Mouse (Mus musculus) midbrain, embryonic 10.5 days (tissue): ENCODE measurements around the gene Dapl1. TPM values are rescaled to one million over a fixed set of nuclear protein-coding genes. Genes with fewer than 3 reads are reported as not detected.
A peak's percentile ranks its signal among the peaks of the same experiment; 100 is the strongest.

Source experiments
- DNase-seq: peaks from one replicate; pipeline ENCODE4 v3.0.0-alpha.2; 2017; ENCODE audit warnings: low spot score
- H3K27ac ChIP-seq: fragments of 300-500 bp; sonication (generic); replicated peaks from 2 replicates; pipeline ENCODE4 v1.5.1; 2016; ENCODE audit warnings: mild to moderate bottlenecking
- H3K27me3 ChIP-seq: fragments of 300-500 bp; sonication (generic); 2 replicates; pipeline ENCODE4 v1.6.1; 2016; ENCODE audit warnings: low read depth, mild to moderate bottlenecking; ENCODE audit not compliant: poor library complexity, severe bottlenecking
- H3K36me3 ChIP-seq: fragments of 300-500 bp; sonication (generic); 2 replicates; pipeline ENCODE4 v1.6.1; 2016; ENCODE audit warnings: mild to moderate bottlenecking, moderate library complexity
- H3K4me1 ChIP-seq: fragments of 300-500 bp; sonication (generic); 2 replicates; pipeline ENCODE4 v1.6.1; 2016
- H3K4me3 ChIP-seq: fragments of 300-500 bp; sonication (generic); 2 replicates; pipeline ENCODE4 v1.5.1; 2016; ENCODE audit warnings: mild to moderate bottlenecking, moderate library complexity
- H3K9me3 ChIP-seq: fragments of 300-500 bp; sonication (generic); replicated peaks from 2 replicates; pipeline ENCODE4 v1.6.1; 2016; ENCODE audit warnings: mild to moderate bottlenecking
- WGBS: fragments of 180-500 bp; shearing (Covaris S2); methylation state at CpG from one replicate; pipeline ENCODE4 v1.1.7; 2016; 5-methylcytosine and 5-hydroxymethylcytosine counted together
- polyA plus RNA-seq: library from polyadenylated mRNA; unstranded; fragments of >200 nt; fragmentation: Nextera tagmentation; extraction: Ambion mirVana; gene quantifications from 2 replicates; pipeline ENCODE4 v1.2.1, GENCODE M21; 2016

Gene Dapl1
- polyA plus RNA-seq, 1 experiment from 2014 or later = 1.8 TPM

DNA sequence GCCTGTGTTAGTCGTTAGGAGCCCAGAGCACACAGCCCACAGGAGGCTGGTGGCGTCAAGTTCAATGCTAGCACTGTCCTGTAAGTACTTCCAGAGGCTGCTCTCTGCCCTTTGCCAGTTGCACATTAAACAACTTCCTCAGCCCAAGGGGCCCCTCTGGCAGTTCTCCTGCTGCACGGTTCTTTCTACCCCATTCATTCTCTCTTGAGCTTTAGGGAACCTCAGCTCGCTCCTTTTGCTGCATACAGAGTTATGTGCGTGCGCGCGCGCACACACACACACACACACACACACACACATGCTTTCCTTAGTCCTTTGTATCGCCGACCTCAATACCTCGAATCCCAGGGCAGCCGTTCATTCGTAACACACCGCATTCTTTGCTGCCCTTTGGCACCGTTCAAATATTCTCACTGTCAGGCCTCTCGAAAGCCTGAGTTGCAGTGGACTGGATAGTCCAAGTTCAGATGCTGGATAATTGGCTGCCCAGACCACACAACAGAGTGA is 45.2 kb downstream of the Dapl1 start:
- H3K4me3 ChIP-seq = no peak overlapping the region
- peaks cover 14% of the 10 kb centered on the region for H3K4me1 ChIP-seq
- H3K9me3 ChIP-seq = no peaks in the 10 kb centered on the region
- H3K27me3 ChIP-seq = no peaks in the 10 kb centered on the region
- 73% methylated on average over 17 of the region's 17 CpGs for WGBS
- H3K36me3 ChIP-seq = no peaks in the 10 kb centered on the region
- H3K27ac ChIP-seq = no peak overlapping the region
- DNase-seq = no peak

DNA sequence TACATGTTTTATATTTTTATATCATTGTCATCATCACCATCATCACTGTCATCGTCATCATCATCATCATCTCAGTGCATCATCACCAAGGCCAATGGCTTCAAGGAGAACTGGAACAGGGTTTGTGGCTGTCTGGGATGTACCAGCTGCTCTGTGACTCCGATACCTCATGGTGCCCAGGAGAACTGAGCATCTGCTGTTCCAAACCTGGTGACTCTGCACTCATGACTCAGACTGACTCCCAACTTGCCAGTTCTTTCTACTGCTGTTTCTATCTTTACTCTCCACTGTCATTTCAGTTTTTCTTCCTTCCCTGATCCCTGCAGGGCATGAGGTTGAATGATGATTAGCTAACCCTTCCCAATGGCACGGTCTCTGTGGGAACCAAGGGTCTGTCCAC is 46.4 kb downstream of the Dapl1 start:
- no peaks in the 10 kb centered on the region for H3K36me3 ChIP-seq
- DNase-seq = no peak
- H3K27ac ChIP-seq = no peak overlapping the region
- H3K27me3 ChIP-seq = no peaks in the 10 kb centered on the region
- 93% methylated on average over 3 of the region's 3 CpGs for WGBS
- H3K9me3 ChIP-seq = no peaks in the 10 kb centered on the region
- H3K4me3 ChIP-seq = no peak overlapping the region
- H3K4me1 ChIP-seq = peaks cover 14% of the 10 kb centered on the region

- DNase-seq = no peak
- WGBS = 89% methylated on average over 3 of the region's 3 CpGs
- H3K36me3 ChIP-seq = no peaks in the 10 kb centered on the region
These were observed 48.5 kb downstream of the Dapl1 start for GRCm38 (mm10) chr2:59532999-59533398.

GRCm38 (mm10) chr2:59533504-59533903 is 49.1 kb downstream of the Dapl1 start:
- DNase-seq = no peak
- Histone ChIP-seq H3K27me3 (no peaks in the 10 kb centered on the region), H3K4me3 (no peak overlapping the region), H3K9me3 (no peaks in the 10 kb centered on the region), H3K36me3 (no peaks in the 10 kb centered on the region), H3K27ac (no peak overlapping the region), H3K4me1 (peaks cover 10% of the 10 kb centered on the region)
- 88% methylated on average over 10 of the region's 10 CpGs for WGBS

More at GRCm38 (mm10) chr2:59532999-59533398, 48.5 kb downstream of the Dapl1 start:
- Histone ChIP-seq H3K9me3 (no peaks in the 10 kb centered on the region), H3K27ac (no peak overlapping the region), H3K4me3 (no peak overlapping the region), H3K27me3 (no peaks in the 10 kb centered on the region), H3K4me1 (peaks cover 10% of the 10 kb centered on the region)

DNA sequence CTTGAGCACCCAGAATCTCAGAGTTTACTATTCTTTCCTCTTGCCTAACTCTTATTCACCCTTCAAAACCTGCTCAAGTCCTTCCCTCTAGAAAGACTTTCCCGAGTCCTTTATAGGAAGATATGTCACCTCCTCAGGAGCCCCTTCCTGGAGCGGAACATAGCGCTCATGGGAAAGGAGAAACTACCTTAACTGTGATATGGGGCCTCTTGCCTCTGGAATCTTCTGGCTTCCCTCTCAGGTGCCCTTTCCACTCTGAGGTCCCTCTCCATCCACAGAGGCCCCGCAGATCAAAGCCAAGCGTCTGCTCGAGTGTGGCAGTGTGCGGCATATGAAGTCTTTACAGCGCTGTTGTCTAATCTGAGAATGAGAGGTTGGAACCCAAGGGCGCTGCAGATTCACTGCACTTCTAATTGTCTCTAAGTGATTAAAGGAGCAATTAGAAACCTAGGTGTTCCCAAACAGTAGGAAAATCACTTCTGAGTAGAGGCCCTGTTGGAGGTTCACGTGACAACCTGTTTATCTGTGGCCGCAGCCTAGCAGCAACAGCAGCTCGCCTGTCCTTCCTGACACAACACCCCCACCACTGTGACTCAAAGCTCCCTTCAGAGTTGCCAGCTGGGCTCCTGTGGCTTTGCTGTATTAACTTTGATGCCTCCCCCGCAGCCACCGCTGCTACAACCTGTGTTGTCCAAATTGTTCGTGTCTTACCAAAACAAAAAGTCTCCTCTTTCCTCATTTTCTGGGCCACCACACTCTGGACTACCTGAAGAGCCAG is 49.7 kb downstream of the Dapl1 start:
- WGBS = 83% methylated on average over 15 of the region's 15 CpGs
- Histone ChIP-seq H3K4me3 (no peak overlapping the region), H3K36me3 (no peaks in the 10 kb centered on the region), H3K27me3 (no peaks in the 10 kb centered on the region), H3K9me3 (no peaks in the 10 kb centered on the region), H3K27ac (no peak overlapping the region), H3K4me1 (peaks cover 10% of the 10 kb centered on the region)
- DNase-seq = no peak

GRCm38 (mm10) chr2:59536958-59537357 is 52.5 kb downstream of the Dapl1 start:
- H3K36me3 ChIP-seq = no peaks in the 10 kb centered on the region
- H3K4me3 ChIP-seq = no peak overlapping the region
- H3K9me3 ChIP-seq = no peaks in the 10 kb centered on the region
- WGBS = 89% methylated on average over 2 of the region's 2 CpGs
- peaks cover 10% of the 10 kb centered on the region for H3K4me1 ChIP-seq
- no peak overlapping the region for H3K27ac ChIP-seq
- no peaks in the 10 kb centered on the region for H3K27me3 ChIP-seq
- no peak for DNase-seq

DNA sequence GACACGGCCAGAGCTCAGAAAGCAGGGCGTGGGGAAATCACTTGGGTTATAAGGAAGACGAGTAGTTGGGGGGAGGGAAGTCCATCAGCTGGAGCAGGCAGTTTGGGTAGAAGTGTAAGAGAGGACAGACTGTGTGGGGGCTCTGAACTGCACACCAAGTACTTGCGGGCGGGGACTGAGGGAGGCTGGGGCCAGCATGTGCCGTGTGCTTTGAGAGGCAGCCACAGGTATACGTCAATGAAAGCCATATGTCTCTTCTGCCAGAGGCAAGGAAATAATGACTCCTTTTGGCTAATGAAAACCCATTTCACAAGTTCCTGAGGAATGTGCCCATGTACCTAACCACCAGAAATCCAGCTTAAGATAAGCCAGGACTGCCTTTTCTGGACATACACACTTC is 53.6 kb downstream of the Dapl1 start:
- no peak for DNase-seq
- Histone ChIP-seq H3K27me3 (no peaks in the 10 kb centered on the region), H3K4me3 (no peak overlapping the region), H3K27ac (no peak overlapping the region), H3K4me1 (peaks cover 10% of the 10 kb centered on the region), H3K36me3 (no peaks in the 10 kb centered on the region), H3K9me3 (no peaks in the 10 kb centered on the region)
- 79% methylated on average over 7 of the region's 7 CpGs for WGBS

DNA sequence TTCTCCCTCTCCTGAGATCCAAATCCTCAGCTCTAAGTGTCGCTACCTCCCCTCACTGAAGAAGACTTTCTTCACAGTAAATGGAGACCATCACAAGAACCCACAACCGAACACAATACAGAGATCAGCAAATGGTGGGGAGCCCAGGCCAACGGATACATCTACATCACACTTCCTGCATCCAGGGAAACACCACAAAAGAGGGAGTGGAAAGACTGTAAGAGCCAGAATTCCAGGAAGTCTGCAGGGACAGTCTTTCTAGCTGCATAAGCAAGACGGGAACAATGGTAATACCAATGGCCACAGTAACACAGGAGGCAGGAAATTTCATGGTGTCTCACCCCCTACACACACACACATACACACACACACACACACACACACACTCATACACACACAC is 55.3 kb downstream of the Dapl1 start:
- DNase-seq = no peak
- Histone ChIP-seq H3K27me3 (no peaks in the 10 kb centered on the region), H3K4me3 (no peak overlapping the region), H3K36me3 (no peaks in the 10 kb centered on the region), H3K9me3 (no peaks in the 10 kb centered on the region), H3K27ac (no peak overlapping the region), H3K4me1 (peaks cover 28% of the 10 kb centered on the region)
- 69% methylated on average over 4 of the region's 4 CpGs for WGBS

GRCm38 (mm10) chr2:59541121-59541887 is 56.9 kb downstream of the Dapl1 start:
- H3K27ac ChIP-seq = no peak overlapping the region
- H3K4me3 ChIP-seq = no peak overlapping the region
- no peaks in the 10 kb centered on the region for H3K36me3 ChIP-seq
- WGBS = 27% methylated on average over 11 of the region's 11 CpGs
- peak; percentile 79 for DNase-seq
- no peaks in the 10 kb centered on the region for H3K9me3 ChIP-seq
- H3K27me3 ChIP-seq = no peaks in the 10 kb centered on the region
- H3K4me1 ChIP-seq = peaks cover 34% of the 10 kb centered on the region

DNA sequence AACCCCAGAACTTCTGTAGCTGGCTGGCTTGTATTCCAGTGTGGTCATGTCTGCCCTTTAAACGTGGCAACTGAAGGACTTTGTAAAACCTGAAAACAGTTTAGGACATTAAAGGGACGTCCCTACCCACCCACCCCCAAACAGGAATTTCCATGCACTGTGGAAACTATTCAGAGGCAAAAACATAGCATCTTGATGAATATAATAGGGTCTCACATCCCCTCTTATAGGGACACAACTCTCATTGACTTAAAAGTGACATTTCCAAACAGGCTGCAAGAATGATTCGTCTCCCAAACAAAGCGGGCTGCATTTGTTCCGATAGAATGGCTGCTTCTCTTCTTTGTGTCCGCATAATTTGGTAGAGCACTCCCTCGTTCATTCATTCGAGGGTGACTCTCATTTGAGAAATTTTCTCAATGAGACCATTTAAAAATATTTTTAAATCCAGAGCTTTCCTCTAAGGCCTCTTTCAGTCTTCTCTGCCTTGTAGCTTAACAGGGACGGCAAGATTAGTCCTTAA is 59.2 kb downstream of the Dapl1 start:
- H3K27me3 ChIP-seq = no peaks in the 10 kb centered on the region
- WGBS = 25% methylated on average over 9 of the region's 9 CpGs
- no peak overlapping the region for H3K27ac ChIP-seq
- no peak overlapping the region for H3K4me3 ChIP-seq
- H3K4me1 ChIP-seq = peaks cover 34% of the 10 kb centered on the region
- no peak for DNase-seq
- H3K9me3 ChIP-seq = no peaks in the 10 kb centered on the region
- no peaks in the 10 kb centered on the region for H3K36me3 ChIP-seq

DNA sequence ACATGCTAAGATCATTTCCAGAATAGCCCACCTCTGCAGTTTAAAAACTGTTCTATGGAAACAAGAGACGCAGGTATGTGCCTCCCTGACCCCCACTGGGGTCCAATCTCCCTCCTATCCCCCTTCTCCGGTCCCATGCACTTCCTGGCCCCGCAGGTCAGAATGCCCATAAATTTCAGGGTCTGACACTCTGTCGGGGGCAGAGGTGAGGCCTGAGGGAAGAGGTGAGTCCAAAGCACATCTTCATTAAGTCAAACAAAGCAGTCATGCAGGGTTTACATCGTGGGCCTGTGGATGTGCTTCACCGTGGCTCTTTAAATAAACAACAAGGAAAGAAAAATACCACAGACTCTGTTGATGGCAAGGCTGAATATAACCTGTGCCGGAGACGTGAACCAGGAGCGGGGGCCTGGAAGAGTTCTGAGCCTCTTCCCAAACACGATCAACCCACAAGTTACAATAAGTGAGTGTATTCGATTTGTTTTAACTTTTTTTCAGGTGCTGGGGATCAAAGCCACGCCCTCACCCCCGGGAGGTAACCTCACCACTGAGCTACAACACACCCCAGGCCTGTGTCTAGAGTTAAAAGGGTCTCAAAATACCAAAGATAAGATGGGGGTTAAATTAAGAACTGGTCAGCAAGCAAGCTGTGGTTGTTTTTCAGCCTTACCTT is 59.9 kb downstream of the Dapl1 start:
- Histone ChIP-seq H3K27ac (peak overlapping the region; percentile 33; the same call in 1 of the 2 replicates), H3K4me1 (peaks cover 34% of the 10 kb centered on the region), H3K4me3 (no peak overlapping the region), H3K9me3 (no peaks in the 10 kb centered on the region), H3K36me3 (no peaks in the 10 kb centered on the region), H3K27me3 (no peaks in the 10 kb centered on the region)
- WGBS = 29% methylated on average over 13 of the region's 13 CpGs
- no peak for DNase-seq

GRCm38 (mm10) chr2:59545001-59545400 is 60.5 kb downstream of the Dapl1 start:
- H3K4me3 ChIP-seq = no peak overlapping the region
- H3K27ac ChIP-seq = no peak overlapping the region
- H3K27me3 ChIP-seq = no peaks in the 10 kb centered on the region
- 22% methylated on average over 7 of the region's 7 CpGs for WGBS
- H3K36me3 ChIP-seq = no peaks in the 10 kb centered on the region
- DNase-seq = no peak
- H3K4me1 ChIP-seq = peaks cover 32% of the 10 kb centered on the region
- H3K9me3 ChIP-seq = no peaks in the 10 kb centered on the region
